Mouse (Mus musculus) ES-E14 (cell line): ENCODE measurements at regions not wholly inside any gene's neighbourhood (a gene's known extent, or its start where the extent isn't known, plus 50 kb on each side); places are given as distances from the start of the nearest gene placed in this dataset.

ENCODE experiments used
- DNase-seq: peaks from one replicate; pipeline ENCODE4 v3.0.0-alpha.2; 2013; ENCODE audit warnings: low read depth, low spot score
- H3K27ac ChIP-seq: 2 replicates; pipeline ENCODE4 v1.5.1; 2012; ENCODE audit warnings: low read depth, mild to moderate bottlenecking, low read length, moderate library complexity, mixed read lengths; ENCODE audit not compliant: poor library complexity, insufficient read depth, severe bottlenecking
- H3K36me3 ChIP-seq: 2 replicates; pipeline ENCODE4 v1.6.1; 2012; ENCODE audit warnings: mild to moderate bottlenecking, low read length, moderate library complexity, mixed read lengths; ENCODE audit not compliant: control insufficient read depth, poor library complexity, insufficient read depth, severe bottlenecking
- H3K4me1 ChIP-seq, 2 experiments: fragments of 150-350 bp in 1 of 2; sonication (generic) in 1 of 2; 2 replicates each; pipeline ENCODE4 v1.6.1; 2012; ENCODE audit warnings: low read length in 2 of 2, mild to moderate bottlenecking in 1 of 2, mixed read lengths in 1 of 2; ENCODE audit not compliant: control insufficient read depth in 2 of 2, insufficient read depth in 2 of 2, poor library complexity in 1 of 2
- H3K4me3 ChIP-seq, 2 experiments: fragments of 150-350 bp in 1 of 2; sonication (generic) in 1 of 2; 2 replicates each; pipeline ENCODE4 v1.5.1; 2012; ENCODE audit warnings: low read length in 2 of 2, low read depth in 1 of 2, mild to moderate bottlenecking in 1 of 2, mixed read lengths in 1 of 2; ENCODE audit not compliant: insufficient read depth in 1 of 2, poor library complexity in 1 of 2, severe bottlenecking in 1 of 2
- H3K9ac ChIP-seq: 2 replicates; pipeline ENCODE4 v1.6.1; 2012; ENCODE audit warnings: low read depth, mild to moderate bottlenecking, low read length, mixed read lengths; ENCODE audit not compliant: poor library complexity, insufficient read depth, severe bottlenecking
- H3K9me3 ChIP-seq: fragments of 150-350 bp; sonication (generic); 2 replicates; pipeline ENCODE4 v1.6.1; 2012; ENCODE audit warnings: low read depth, mild to moderate bottlenecking, low read length; ENCODE audit not compliant: control insufficient read depth, insufficient read depth
- CHD2 ChIP-seq: IDR thresholded peaks from 2 replicates; pipeline ENCODE4 v1.6.1; 2014; ENCODE audit warnings: mild to moderate bottlenecking, low read depth, low read length, inconsistent platforms
- HCFC1 ChIP-seq: IDR thresholded peaks from 2 replicates; pipeline ENCODE4 v1.6.1; 2012; ENCODE audit warnings: low read length, inconsistent platforms, borderline replicate concordance; ENCODE audit not compliant: insufficient read depth
- MAFK ChIP-seq: IDR thresholded peaks from 2 replicates; pipeline ENCODE4 v1.6.1; 2014; ENCODE audit warnings: mild to moderate bottlenecking, low read depth, low read length, inconsistent platforms; ENCODE audit not compliant: insufficient read depth
- ZC3H11A ChIP-seq: IDR thresholded peaks from 2 replicates; pipeline ENCODE4 v1.6.1; 2012; ENCODE audit warnings: low read depth, mild to moderate bottlenecking, inconsistent platforms, low read length, borderline replicate concordance
- ZNF384 ChIP-seq: IDR thresholded peaks from 2 replicates; pipeline ENCODE4 v1.6.1; 2012; ENCODE audit warnings: low read depth, low read length, inconsistent platforms
- in situ Hi-C, 2 experiments: fragments of 600-800 bp; cut with MboI; formaldehyde crosslinking; loops; one replicate each; pipeline ENCODE4 v1.15.1; 2025; ENCODE audit warnings: low sequenced_read_pairs in 2 of 2, inconsistent platforms in 1 of 2; ENCODE audit not compliant: unreplicated experiment in 2 of 2

GRCm38 (mm10) chr6:94818220-94818619, 118.3 kb upstream of the Lrig1 start:
- no peaks in the 10 kb centered on the region for H3K4me1 ChIP-seq
- no peak for DNase-seq
- no peaks in the 10 kb centered on the region for H3K9me3 ChIP-seq
- TF ChIP-seq MAFK, result no peak
- TF ChIP-seq ZNF384, result no peak
- TF ChIP-seq CHD2, result no peak
- TF ChIP-seq HCFC1, result no peak
- TF ChIP-seq ZC3H11A, result no peak
- H3K4me3 ChIP-seq, result no peak overlapping the region
- H3K27ac ChIP-seq, result no peak overlapping the region
- in situ Hi-C loops, result no loop called here
- no peaks in the 10 kb centered on the region for H3K36me3 ChIP-seq
- no peak overlapping the region for H3K9ac ChIP-seq

GRCm38 (mm10) chr6:94816161-94816560, 116.2 kb upstream of the Lrig1 start:
- TF ChIP-seq HCFC1, result no peak
- H3K27ac ChIP-seq, result no peak overlapping the region
- no peak overlapping the region for H3K9ac ChIP-seq
- in situ Hi-C loops, result no loop called here
- no peak overlapping the region for H3K4me3 ChIP-seq
- no peak for DNase-seq
- H3K9me3 ChIP-seq, result no peaks in the 10 kb centered on the region
- no peaks in the 10 kb centered on the region for H3K36me3 ChIP-seq
- no peaks in the 10 kb centered on the region for H3K4me1 ChIP-seq

GRCm38 (mm10) chr6:94814711-94815110, 114.8 kb upstream of the Lrig1 start:
- Histone ChIP-seq H3K36me3 (no peaks in the 10 kb centered on the region), H3K27ac (no peak overlapping the region), H3K4me1 (no peaks in the 10 kb centered on the region), H3K4me3 (no peak overlapping the region), H3K9me3 (no peaks in the 10 kb centered on the region), H3K9ac (no peak overlapping the region)
- no peak for TF ChIP-seq ZNF384
- no peak for TF ChIP-seq HCFC1
- TF ChIP-seq MAFK, result no peak
- no peak for TF ChIP-seq ZC3H11A
- no peak for TF ChIP-seq CHD2
- no peak for DNase-seq
- in situ Hi-C loops, result no loop called here

- in situ Hi-C loops, result no loop called here
Measured at GRCm38 (mm10) chr6:94813481-94814148, 113.7 kb upstream of the Lrig1 start.

GRCm38 (mm10) chr6:94811846-94812245, 111.9 kb upstream of the Lrig1 start:
- no peak overlapping the region for H3K9ac ChIP-seq
- H3K4me3 ChIP-seq, result no peak overlapping the region
- no peak for DNase-seq
- no peaks in the 10 kb centered on the region for H3K9me3 ChIP-seq
- TF ChIP-seq HCFC1, result no peak
- no peak for TF ChIP-seq ZNF384
- TF ChIP-seq ZC3H11A, result no peak
- TF ChIP-seq MAFK, result no peak
- TF ChIP-seq CHD2, result no peak
- H3K27ac ChIP-seq, result no peak overlapping the region
- no peaks in the 10 kb centered on the region for H3K4me1 ChIP-seq
- no peaks in the 10 kb centered on the region for H3K36me3 ChIP-seq
- in situ Hi-C loops, result no loop called here

More at GRCm38 (mm10) chr6:94813481-94814148, 113.7 kb upstream of the Lrig1 start:
- TF ChIP-seq CHD2 (no peak), ZC3H11A (no peak), MAFK (no peak), ZNF384 (no peak), HCFC1 (no peak)
- no peaks in the 10 kb centered on the region for H3K9me3 ChIP-seq
- no peaks in the 10 kb centered on the region for H3K4me1 ChIP-seq
- no peak overlapping the region for H3K4me3 ChIP-seq
- H3K36me3 ChIP-seq, result no peaks in the 10 kb centered on the region
- DNase-seq, result no peak
- no peak overlapping the region for H3K9ac ChIP-seq
- no peak overlapping the region for H3K27ac ChIP-seq
